Mouse (Mus musculus): ENCODE measurements around the gene Tnp1.

Tnp1 gene

GRCm38 (mm10) chr1:73004890-73005289 lies 10.8 kb downstream of the Tnp1 start:
- DNase-seq = no peak

- DNase-seq = no peak
Measured at GRCm38 (mm10) chr1:73002637-73003036, 13.1 kb downstream of the Tnp1 start.

GRCm38 (mm10) chr1:73001961-73002360 lies 13.7 kb downstream of the Tnp1 start:
- DNase-seq = no peak

GRCm38 (mm10) chr1:72994751-72995528 lies 20.8 kb downstream of the Tnp1 start:
- DNase-seq = no peak

GRCm38 (mm10) chr1:72992944-72993464 lies 22.7 kb downstream of the Tnp1 start:
- DNase-seq = no peak

GRCm38 (mm10) chr1:72992209-72992608 lies 23.5 kb downstream of the Tnp1 start:
- DNase-seq = no peak

GRCm38 (mm10) chr1:72988904-72989303 lies 26.8 kb downstream of the Tnp1 start:
- no peak for DNase-seq

GRCm38 (mm10) chr1:72986715-72987114 lies 29.0 kb downstream of the Tnp1 start:
- no peak for DNase-seq

GRCm38 (mm10) chr1:72978956-72979355 lies 36.8 kb downstream of the Tnp1 start:
- DNase-seq = no peak

GRCm38 (mm10) chr1:72974226-72974625 lies 41.5 kb downstream of the Tnp1 start:
- DNase-seq = no peak

GRCm38 (mm10) chr1:72970461-72970860 lies 45.2 kb downstream of the Tnp1 start:
- DNase-seq = no peak

GRCm38 (mm10) chr1:72969113-72969812 lies 46.4 kb downstream of the Tnp1 start:
- no peak for DNase-seq

- DNase-seq = no peak
Measured at GRCm38 (mm10) chr1:72966423-72966822, 49.3 kb downstream of the Tnp1 start.

All from kidney, postnatal 14 days (tissue).